8 mouse cellular contexts compared by ENCODE assay signal in genomic region chr11:107028275-107028618, GRCm38 (mm10). TPM values are rescaled to one million over a fixed set of nuclear protein-coding genes. Genes with fewer than 3 reads are reported as not detected.
DNase-seq lines count a peak whose midpoint lies in the region; ATAC-seq and TF ChIP-seq lines count a peak whose summit lies in the region.

No protein-coding gene starts in this region.

- WGBS in heart, embryonic 12.5 days, result 5% methylated on average over 29 of the region's 29 CpGs
- WGBS in hindbrain, embryonic 13.5 days, result 2% methylated on average over 29 of the region's 29 CpGs

- intact Hi-C loops in heart, postnatal 14 days (cut with DNase I), result no loop called here

- H3K36me3 ChIP-seq in heart, embryonic 12.5 days, result peaks cover 5% of the 10 kb centered on the region; the same call in 1 of the 2 replicates
- H3K36me3 ChIP-seq in ES-E14 (ENCODE audit: control insufficient read depth, insufficient read depth, low read length, poor library complexity, severe bottlenecking), result no peaks in the 10 kb centered on the region
- no peaks in the 10 kb centered on the region for H3K36me3 ChIP-seq in hindbrain, embryonic 13.5 days

- peaks cover 20% of the 10 kb centered on the region for H3K4me1 ChIP-seq in heart, embryonic 12.5 days (replicated peaks)
- H3K4me1 ChIP-seq in ES-E14 (ENCODE audit: control insufficient read depth in 2 of 2, insufficient read depth in 2 of 2, low read length in 2 of 2, poor library complexity in 1 of 2), result peaks cover 18 to 24% of the 10 kb centered on the region in 2 experiments
- H3K4me1 ChIP-seq in hindbrain, embryonic 13.5 days (replicated peaks), result peaks cover 37% of the 10 kb centered on the region

- peak; percentile 59 for ATAC-seq in heart, embryonic 12.5 days (ENCODE audit: insufficient number of reproducible peaks, low FRiP score)
- peak; percentile 77 for ATAC-seq in hindbrain, embryonic 13.5 days (ENCODE audit: low FRiP score)
- peak; percentile 33 for ATAC-seq in megakaryocyte-erythroid progenitor cell, adult 5-6 weeks (replicated peaks; ENCODE audit: low FRiP score, low TSS enrichment, poor library complexity, severe bottlenecking)

- no peaks in the 10 kb centered on the region for H3K9me3 ChIP-seq in heart, embryonic 12.5 days (replicated peaks)
- H3K9me3 ChIP-seq in ES-E14 (ENCODE audit: control insufficient read depth, insufficient read depth, low read depth, low read length), result no peaks in the 10 kb centered on the region
- H3K9me3 ChIP-seq in hindbrain, embryonic 13.5 days, result no peaks in the 10 kb centered on the region

- H3K4me2 ChIP-seq in heart, embryonic 12.5 days, result peak overlapping the region; percentile 99
- H3K4me2 ChIP-seq in hindbrain, embryonic 13.5 days, result peak overlapping the region; percentile 90

- H3K4me3 ChIP-seq in heart, embryonic 12.5 days, result peak overlapping the region; percentile 82
- H3K4me3 ChIP-seq in ES-E14 (ENCODE audit: insufficient read depth in 1 of 2, low read depth in 1 of 2, low read length in 2 of 2, poor library complexity in 1 of 2, severe bottlenecking in 1 of 2), result peak overlapping the region; percentile 83 to 85
- H3K4me3 ChIP-seq in hindbrain, embryonic 13.5 days, result peak overlapping the region; percentile 60

- H3K27ac ChIP-seq in heart, embryonic 12.5 days (ENCODE audit: poor library complexity, severe bottlenecking), result peak overlapping the region; percentile 44; the same call in 1 of the 2 replicates
- H3K27ac ChIP-seq in ES-E14 (ENCODE audit: insufficient read depth, low read depth, low read length, poor library complexity, severe bottlenecking), result no peak overlapping the region
- H3K27ac ChIP-seq in hindbrain, embryonic 13.5 days, result peak overlapping the region; percentile 91

- no peak for DNase-seq in heart, postnatal 14 days
- no peak for DNase-seq in ES-E14 (ENCODE audit: low read depth, low spot score)
- no peak for DNase-seq in ovary, postnatal 10 days (ENCODE audit: low spot score)
- DNase-seq in right cerebral cortex, adult 2 months (ENCODE audit: low spot score in 2 of 2), result no peak
- DNase-seq in adrenal gland, adult 18-20 months (ENCODE audit: low spot score in 2 of 2), result no peak

- in situ Hi-C loops in ES-E14 (cut with MboI; ENCODE audit: low sequenced_read_pairs in 2 of 2, unreplicated experiment in 2 of 2), result no loop called here

- peak overlapping the region; percentile 84 for H3K9ac ChIP-seq in heart, embryonic 12.5 days
- H3K9ac ChIP-seq in ES-E14 (ENCODE audit: insufficient read depth, low read depth, low read length, poor library complexity, severe bottlenecking), result peak overlapping the region; percentile 69
- peak overlapping the region; percentile 79 for H3K9ac ChIP-seq in hindbrain, embryonic 13.5 days

- peaks cover 7% of the 10 kb centered on the region; the same call in 1 of the 2 replicates for H3K27me3 ChIP-seq in heart, embryonic 12.5 days (replicated peaks)
- H3K27me3 ChIP-seq in hindbrain, embryonic 13.5 days, result 0 out of 2 replicates have a peak, but pooled peaks cover 3% of the 10 kb centered on the region

TF ChIP-seq in ES-E14, 5 proteins besides CTCF, POLR2A, EP300 and RAD21:
- TF ChIP-seq MAFK (IDR thresholded peaks at IDR 0.05; ENCODE audit: insufficient read depth, low read depth, low read length) (no peak), ZNF384 (IDR thresholded peaks at IDR 0.05; ENCODE audit: low read depth, low read length) (no peak), ZC3H11A (IDR thresholded peaks at IDR 0.05; ENCODE audit: borderline replicate concordance, low read depth, low read length) (no peak), HCFC1 (IDR thresholded peaks at IDR 0.05; ENCODE audit: borderline replicate concordance, insufficient read depth, low read length) (no peak), CHD2 (IDR thresholded peaks at IDR 0.05; ENCODE audit: low read depth, low read length) (no peak)

RNA-seq across cellular contexts. Expression of gene 1810010H24Rik, which starts 2.8 kb away (rescaled TPM):
- 1.1 and 2.2 TPM in 2 replicates for polyA plus RNA-seq in heart, embryonic 12.5 days (2016; fragmentation: Nextera tagmentation; extraction: Ambion mirVana)
- total RNA-seq in heart, postnatal 14 days (2021), result 1 to 10 TPM; 1.8 to 2.7 TPM
- 3.6 and 5.7 TPM in 2 replicates for total RNA-seq in ES-E14 (2012; rRNA removed)
- polyA plus RNA-seq in hindbrain, embryonic 13.5 days (2015; fragmentation: Nextera tagmentation; extraction: Ambion mirVana), result 5.4 and 5.6 TPM in 2 replicates
- total RNA-seq in megakaryocyte-erythroid progenitor cell, adult 5-6 weeks (2014; fragmentation: Nextera tagmentation), result 1.7 TPM in 1 of 2 replicates, not detected in the other
- total RNA-seq in megakaryocyte-erythroid progenitor cell, adult 5-6 weeks (2017), result 1.3 TPM in 1 of 2 replicates, not detected in the other
- total RNA-seq in adrenal gland, adult 18-20 months (2021), result 1 to 10 TPM; 1.2 to 3.2 TPM

RNA-seq across cellular contexts. Expression of gene Kpna2, which starts 28.9 kb away (rescaled TPM):
- polyA plus RNA-seq in heart, embryonic 12.5 days (2016; fragmentation: Nextera tagmentation; extraction: Ambion mirVana), result 301 and 321 TPM in 2 replicates
- 100 to 1,000 TPM in 1 of 2 experiments, 10 to 100 TPM in 1; 84.2 to 103 TPM for total RNA-seq in heart, postnatal 14 days (2021)
- total RNA-seq in ES-E14 (2012; rRNA removed), result 212 and 245 TPM in 2 replicates
- 189 TPM in 2 replicates for polyA plus RNA-seq in hindbrain, embryonic 13.5 days (2015; fragmentation: Nextera tagmentation; extraction: Ambion mirVana)
- total RNA-seq in megakaryocyte-erythroid progenitor cell, adult 5-6 weeks (2014; fragmentation: Nextera tagmentation), result 179 and 203 TPM in 2 replicates
- total RNA-seq in megakaryocyte-erythroid progenitor cell, adult 5-6 weeks (2017), result 146 and 149 TPM in 2 replicates
- 10 to 100 TPM; 16.7 to 36.4 TPM for total RNA-seq in adrenal gland, adult 18-20 months (2021)
